Mouse (Mus musculus): ENCODE measurements at regions not wholly inside any gene's neighbourhood (a gene's known extent, or its start where the extent isn't known, plus 50 kb on each side); places are given as distances from the start of the nearest gene placed in this dataset.

DNA sequence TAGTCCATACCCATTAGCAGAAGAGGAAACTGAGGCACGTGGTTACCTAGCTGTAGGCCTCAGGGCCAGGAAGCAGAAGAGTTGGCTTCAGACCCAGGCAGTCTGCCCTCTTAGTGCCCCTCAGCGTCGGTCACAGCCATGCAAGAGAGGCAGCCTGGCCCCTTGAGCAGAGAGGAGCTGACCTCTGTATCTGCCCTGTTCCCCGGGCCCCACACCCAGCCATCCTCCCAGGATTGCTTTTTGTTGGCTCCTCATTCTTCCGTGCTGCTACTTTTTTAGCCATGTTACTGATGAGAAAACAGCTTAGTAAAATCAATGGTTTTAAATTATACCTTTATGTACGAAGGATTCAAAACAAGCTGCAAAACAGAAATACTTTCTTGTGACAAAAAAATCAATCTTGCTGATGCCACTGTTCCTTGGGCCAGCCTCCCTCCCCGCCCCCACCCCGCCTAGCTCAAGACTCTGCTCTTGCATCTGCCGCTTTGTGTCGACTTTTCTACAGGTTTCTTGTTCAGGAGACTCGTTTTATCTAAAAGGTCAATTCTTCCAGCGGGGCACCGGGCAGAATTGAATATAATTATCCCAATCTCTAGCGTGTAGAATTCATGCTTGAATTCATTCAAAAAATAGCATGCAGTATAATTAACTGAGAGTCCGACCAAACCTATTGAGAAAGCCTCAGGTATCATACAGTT, 70.8 kb downstream of the Sall1 start:
- no peak for DNase-seq

DNA sequence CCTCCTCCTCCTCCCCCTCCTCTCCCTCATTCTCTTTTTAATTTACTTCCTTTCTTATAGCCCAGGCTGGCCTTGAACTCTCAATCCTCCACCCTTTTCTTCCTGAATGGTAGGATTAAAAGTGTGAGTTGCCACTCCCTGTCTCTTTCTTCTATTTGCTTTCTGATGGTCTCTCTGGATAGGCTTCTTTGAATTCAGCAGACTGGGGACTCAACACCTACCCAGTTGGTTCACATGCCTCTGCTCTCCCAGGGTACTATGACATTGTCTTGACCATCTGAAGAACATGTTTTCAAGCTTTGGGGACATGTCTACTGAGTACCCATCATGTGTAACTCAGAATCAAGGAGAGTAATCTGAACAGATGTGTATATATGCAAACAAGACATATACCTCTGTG, 85.1 kb downstream of the Sall1 start:
- DNase-seq, result no peak

DNA sequence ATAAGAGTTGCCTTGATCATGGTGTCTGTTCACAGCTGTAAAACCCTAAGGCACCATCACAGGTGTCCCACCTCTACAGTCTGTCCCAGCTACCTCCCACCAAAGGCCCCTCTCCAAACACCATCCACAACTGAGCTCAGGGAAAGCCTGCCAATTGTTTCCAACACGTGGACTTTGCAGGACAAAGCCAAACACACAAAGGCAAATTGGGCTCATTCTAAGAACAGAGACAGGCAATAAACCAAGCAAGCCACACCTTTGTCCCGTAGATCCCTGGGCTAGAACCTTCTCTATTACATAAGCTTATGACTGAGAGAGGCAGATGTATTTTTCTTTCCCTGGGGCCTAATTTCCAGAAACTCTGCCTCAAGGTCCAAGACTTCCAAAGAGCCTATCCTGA, 90.8 kb downstream of the Sall1 start:
- no peak for DNase-seq

DNA sequence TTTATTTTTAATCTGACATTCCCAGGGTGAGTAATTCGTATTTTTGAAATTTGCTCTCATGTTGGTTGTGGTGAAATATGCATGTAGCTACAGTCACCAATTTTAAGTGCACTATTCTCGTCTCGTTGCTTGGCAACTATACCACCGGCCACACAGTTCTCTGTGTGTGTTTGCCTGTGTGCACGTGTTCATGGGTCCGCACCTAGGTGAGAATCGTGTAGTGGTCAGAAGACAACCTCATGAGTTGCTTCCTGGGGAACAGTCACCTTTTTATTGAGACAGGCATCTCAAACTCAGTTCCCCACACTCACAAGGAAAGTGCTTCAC, 92.2 kb downstream of the Sall1 start:
- no peak for DNase-seq

DNA sequence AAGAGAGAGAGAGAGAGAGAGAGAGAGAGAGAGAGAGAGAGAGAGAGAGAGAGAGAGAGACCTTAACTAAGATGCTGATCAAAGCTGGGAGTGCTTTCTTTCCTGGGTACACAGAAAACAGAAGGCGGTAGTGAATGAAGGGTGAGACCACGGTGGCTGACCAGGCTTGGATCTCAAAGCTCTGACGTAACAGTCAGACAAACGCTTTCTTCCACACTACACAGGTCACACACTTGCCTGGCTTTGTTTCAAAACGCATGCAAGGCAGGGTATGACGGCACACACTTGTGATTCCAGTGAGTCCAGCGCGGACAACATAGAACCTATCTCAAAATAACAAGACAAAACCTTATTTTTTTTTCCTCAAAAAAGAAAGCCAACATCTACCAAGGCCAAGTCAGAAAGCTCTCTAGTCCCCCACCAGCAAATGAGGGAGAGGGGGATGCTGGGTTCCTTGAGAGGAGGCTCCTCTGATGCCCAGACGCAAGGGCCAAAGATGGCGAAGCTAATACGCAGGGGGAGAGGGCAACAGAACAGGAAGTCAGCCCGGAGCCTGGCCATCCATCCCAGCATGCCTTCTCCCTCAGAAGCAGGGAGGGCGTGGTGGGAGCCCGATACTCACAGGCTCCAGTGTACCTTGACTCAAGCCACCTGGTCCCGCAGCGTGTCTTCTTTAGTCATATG, 92.7 kb downstream of the Sall1 start:
- DNase-seq, result no peak

DNA sequence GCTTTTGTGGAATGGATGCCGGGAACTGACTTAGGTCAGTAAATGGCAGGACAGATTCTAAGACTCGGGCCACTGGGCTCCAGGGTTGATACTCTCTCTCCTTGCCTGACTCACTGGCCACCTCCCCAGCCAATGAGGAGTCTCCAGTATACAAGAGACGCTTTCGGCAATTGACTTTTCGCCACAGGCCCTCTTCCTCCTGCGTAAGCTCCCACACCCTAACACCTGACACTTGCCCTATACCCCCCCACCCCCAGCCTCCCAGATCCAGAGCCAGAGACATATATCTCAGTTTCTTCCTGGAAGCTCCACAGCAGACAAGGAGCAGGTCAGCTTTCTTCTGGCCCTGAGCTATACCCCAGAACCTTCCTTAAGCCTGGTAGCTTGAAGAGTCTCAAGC, 94.0 kb downstream of the Sall1 start:
- DNase-seq, result no peak

DNA sequence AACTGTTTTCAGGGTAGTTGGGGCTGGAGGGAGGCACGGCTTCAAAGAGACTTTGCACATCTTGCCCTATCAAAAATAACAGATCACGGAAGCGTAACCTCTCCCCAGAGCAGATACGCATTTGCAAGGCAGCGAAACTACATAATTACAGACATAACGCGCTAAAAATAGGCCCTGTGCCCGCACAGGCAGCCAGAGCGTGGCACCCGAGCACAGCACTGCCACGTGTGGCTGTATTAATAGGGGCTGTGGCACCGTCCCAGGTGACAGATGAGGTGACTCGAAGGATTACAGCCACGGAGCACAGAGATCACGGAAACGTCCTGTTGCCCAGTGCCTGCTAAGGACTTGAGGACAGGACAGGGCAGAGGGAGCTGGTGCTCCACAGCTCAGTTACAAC, 95.0 kb downstream of the Sall1 start:
- no peak for DNase-seq

DNA sequence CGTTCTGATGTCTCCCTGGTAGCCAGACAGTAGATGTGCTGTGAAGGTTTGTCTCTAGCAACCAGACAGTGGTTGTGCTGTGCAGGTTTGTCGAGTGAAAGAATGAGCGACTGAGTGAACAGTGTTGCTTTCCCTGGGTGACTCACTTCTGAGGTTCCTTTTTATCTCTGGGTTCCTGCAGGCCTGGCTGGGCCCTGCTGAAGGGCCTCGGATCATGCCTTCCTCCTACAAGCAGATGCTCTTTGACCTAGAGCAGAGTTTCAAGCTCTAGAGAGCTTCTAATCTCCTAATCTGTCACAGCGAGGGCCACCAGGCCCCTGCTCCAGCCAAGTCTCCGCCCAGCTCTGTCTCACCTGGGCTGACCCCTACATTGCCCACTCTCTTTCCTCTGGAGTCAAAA, 95.6 kb downstream of the Sall1 start:
- no peak for DNase-seq

DNA sequence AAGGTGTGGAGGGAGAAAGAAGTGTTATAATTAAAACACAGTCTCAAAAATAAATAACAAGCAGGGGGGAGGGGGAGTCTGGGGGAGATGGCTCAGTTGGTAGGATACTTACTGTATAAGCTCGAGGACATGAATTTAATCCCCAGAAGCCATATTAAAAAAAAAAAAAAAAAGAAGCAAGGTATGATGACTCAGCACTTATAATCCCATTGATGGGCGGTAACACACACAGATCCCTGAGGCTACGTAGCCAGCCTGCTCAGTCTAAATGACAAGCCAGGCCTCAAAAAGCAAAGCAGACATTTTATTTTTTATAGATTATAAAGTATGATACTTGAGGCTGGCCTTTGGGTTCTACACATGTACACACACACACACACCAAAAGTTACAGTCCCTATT, 96.6 kb downstream of the Sall1 start:
- DNase-seq, result no peak

DNA sequence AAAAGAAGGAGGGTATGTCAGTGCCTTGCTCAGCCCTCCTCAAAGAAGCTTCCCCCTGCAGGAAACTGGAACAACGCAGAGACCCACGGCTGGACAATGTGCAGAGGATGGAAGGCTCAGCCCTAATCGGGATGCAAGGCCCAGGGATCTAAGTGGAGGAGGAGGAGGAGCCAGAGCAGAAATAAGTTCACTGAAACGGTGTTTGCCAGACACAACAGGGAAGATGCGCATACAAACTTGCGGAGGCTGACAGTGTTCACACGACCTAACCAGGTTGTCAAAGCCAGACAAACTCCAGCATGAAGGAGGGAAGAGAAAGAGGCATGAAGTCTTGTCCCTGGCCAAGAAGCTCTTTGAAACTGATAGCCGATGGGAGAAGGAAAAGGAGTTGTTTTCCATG, 98.3 kb downstream of the Sall1 start:
- DNase-seq, result no peak

DNA sequence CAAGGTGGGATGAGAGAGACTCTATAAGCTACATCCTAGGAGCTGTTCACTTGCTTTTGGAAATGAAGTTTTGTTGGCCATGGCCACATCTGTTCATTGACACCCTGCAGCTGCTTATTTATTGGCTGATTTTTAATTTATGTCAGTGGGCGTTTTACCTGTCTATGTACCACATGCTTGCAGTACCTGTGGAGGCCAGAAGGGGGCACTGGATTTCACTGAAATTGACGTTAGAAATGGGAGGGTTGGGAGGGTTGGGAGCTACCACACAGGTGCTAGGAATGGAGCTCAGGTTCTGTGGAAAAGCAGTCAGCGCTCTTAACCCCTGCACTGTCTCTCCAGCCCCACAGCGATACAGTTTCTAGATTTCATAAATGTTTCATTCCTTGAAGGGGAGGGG, 99.9 kb downstream of the Sall1 start:
- peak; percentile 50 for DNase-seq

DNA sequence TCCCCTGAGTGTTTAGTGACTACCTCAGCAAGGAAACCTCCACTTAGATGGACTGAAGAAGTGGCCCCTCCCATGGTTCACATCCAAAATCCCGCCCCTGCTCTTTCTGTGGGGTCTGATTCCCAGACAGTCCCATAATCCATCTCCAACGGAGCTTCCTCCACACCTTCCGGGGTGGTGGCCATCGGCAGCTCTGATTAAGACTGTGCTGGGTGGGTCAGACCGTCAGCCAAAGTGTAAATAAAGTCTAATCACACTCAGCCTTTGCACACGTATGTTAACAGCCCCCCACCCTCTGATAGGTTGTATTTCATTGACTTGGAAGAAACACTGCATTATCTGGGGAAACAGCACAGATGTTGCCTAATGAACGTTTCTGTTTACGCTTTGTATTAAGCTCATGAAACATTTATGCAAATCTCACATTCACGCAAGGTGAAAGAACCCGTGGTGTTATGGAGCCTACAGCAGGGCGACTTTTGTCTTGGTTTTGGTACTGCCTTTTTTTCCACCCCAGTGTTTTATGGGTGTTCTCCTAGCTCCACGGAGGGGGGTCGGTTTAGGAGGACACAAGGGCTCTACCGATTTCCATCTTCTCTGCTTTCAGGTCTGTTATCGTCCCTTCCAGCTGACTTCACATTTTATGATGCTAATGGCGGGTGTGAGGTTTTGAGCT, 104.8 kb downstream of the Sall1 start:
- DNase-seq, result peak; percentile 34

DNA sequence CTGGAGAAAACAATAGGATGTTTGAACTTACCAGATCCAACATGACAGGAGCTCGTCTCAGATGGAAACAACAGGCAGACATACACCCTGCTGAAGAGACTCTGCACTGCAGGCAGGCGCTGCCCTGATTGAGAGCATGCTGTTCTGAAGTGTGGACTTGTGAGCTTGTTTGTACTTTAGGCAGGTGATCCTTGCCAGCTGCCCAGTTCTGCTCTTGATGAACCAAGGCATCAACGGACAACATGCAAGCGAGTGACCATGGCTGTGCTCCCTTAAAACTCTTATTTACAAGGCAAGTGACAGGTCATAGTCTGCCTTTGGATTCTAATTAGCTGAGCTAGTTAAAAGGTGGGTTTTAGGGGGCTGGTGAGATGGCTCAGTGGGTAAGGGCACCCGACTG, 109.3 kb downstream of the Sall1 start:
- DNase-seq, result no peak

DNA sequence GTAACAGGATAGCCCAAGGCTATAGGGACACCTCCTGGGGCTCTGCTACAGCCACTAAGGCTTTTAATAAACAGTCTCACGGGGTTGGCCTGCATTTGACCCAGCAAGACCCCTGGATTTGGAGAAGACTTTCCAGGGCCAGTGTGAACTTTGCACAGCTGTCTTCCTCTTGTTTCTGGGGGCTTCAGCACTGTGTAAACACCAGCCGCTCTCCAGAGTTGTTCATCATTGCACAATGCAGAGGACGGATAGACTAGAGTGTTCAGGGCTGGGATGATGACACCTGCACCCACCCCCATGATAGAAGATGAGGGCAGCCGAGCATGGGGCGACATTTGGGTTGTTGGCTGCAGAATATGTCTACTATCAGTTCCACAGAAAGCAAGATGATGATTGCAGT, 112.9 kb downstream of the Sall1 start:
- no peak for DNase-seq

DNA sequence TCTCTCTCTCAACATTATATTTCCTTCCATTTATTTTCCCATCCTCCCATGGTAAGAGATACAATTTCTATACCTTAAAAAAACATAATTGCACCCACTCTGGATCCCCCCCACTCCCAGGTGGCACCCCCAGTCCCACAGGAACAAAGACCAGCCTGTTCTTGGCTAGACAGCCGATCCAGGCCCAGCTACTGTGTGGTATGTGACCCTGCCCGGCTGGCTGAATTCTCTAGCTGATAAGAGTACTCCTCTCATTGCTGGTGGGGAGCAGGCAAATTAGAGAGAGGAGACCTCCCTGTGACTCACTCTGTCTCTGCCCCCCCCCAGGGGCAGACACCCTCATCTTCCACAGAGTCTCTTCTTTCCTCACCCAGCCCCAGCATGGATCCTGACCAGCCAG, 113.6 kb downstream of the Sall1 start:
- DNase-seq, result no peak

DNA sequence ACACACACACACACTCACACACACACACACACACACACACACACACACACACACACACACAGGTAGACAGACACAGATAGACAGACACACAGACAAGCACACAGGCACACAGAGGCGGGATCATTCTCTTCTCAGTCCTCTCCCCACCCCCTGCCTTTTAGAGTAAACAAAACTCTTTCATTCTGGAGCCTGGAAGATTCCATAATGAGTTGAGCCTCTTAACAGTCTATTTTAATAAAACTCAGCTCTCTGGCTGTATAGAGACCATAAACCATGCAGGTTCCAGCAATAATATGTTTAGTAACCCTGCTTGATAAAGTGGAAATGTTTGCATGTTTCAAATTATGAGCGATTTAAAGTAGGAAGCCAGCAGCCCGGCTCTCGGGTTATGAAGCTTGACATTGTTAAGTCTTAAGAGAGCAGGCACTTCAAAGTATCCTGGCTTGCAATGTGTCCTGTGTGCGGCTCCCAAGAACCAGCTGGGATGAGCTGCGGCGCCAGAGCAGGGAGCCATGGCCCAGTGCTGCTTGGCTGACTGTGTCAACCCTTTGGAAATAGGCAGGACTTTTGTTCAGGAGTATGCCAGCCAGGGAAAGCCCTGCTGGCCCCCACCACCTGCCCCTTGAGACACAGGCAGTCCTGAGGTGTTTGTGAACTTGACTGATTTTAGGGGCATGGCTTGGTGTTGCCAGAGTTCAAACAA, 115.1 kb downstream of the Sall1 start:
- peak; percentile 35 for DNase-seq

DNA sequence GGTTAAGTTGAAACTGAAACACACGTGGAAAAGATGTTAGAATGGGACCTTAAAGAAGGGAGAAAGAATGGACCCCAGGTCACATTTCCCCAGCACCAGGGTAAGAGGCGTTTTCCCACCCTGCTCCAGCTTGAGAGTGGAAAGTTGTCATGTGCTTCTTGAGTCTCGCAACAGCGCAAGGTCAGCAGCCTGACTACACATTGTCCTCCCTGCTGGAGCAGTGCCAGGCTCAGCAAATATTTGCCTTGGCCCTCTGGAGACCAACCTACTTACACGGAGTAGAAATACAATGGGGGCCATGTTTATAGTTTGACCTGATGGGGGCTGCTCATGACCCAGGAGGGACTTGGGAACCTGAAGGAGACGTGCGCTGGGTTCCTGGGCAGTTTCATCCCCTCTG, 121.1 kb downstream of the Sall1 start:
- DNase-seq, result no peak

DNA sequence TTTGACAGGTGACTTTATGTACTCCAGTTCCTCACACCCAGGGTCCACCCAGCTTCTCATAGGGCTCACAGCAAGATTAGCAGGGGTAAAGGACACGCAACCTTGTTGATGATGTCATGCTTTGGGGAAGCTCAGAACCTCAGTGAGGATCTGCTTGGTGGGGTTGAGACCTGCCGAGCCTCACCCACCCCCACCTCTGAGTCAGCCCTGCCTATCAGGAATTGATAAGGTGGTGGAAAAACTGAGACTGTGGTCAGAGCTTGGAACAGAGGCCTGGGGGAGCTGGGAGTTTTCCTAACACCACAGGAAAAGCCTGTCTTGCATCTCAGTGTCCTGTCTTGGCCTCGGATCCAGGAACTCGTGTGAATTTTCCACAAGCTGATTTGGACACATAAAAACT, 122.0 kb downstream of the Sall1 start:
- no peak for DNase-seq

DNA sequence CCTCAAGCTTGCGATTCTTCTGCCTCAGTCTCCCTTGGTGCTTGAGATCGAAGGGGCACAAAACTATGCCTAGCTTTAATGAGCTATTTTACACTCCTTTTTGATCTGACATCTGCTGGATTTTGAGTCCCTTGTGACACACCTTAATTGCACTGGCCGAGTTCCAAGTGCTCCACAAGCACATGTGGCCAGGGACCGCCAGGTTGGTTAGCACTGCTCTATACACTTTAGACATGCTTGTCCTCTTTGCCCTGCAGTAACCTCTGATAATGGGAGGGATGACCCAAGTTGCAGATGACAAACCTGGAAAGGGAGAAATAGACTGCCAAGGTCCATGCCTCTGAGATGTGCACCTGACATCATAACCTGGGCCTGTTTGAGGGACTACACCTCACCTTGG, 124.7 kb downstream of the Sall1 start:
- no peak for DNase-seq

DNA sequence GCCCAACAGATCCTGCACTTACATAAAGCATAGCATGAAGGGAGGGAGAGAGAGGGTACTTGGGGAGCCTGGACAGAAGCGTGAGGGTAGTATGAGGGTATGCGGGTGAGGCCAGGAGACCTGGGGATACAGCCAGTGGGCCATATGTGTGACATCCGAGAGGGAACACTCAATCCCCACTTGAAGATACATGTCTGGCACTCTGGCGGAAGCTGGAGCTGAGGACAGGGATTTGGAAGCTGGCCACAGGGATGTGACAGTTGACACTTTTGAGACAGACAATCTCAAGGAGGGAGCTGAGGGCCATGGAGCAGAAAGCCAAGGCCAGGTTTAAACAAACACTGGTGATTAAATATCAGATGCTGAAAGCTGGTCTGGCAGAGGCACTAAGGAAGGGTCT, 127.9 kb downstream of the Sall1 start:
- no peak for DNase-seq

DNA sequence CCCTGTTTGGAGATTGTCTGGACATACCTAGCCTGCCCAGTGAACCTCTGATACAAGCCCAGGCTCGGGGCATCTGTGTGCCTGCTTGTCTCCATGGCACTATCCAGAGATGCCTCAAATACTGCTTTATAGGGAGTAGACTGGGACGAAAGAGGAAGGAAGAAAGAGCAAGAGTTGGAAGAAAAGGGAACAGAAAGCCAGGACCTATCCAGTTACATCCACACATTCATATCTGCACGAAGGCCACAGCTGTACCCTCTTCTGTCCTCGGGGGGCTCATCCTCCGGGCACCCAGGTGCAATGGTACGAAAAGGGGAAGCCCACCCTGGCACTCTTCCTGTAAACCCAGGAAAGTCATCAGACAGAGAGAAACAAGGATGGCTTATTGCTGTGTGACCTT, 129.3 kb downstream of the Sall1 start:
- DNase-seq, result no peak

DNA sequence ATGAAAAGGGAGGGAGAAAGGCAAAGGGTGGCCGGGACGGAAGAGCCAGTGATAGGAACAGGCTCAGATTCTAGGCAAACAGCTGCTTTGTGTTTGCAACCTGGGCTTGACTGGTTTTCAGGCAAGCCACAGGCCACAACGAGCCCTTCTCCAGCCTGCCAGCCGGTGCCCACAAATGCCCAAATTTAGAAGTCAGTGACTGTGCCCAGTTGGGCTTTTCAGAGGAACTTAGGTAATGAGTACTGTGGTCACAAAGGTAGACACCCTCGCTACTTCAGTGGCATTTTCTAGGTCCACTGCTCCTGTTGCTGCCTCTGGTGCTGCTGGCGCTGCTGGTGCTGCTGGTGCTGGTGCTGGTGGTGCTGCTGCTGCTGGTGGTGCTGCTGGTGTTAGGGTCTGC, 129.8 kb downstream of the Sall1 start:
- DNase-seq, result no peak

DNA sequence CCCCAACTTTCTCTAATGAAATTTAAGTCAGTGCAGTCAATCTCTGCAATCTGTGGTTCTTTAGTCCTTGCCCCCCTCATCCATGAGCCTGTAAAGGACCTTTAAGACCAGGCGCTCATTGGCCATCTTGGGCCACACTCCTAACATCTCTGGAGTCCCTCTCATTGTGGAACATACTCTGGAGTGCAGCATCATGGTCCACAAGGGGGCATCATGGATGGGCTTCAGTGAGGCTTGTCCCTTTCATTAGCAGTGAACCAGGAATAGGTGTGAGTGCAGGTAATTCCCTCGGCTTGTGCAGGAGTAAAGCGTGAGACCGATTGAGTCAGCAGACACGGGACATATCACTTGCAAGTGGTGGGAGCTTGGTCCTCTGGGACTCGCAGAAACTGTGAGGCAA, 137.7 kb downstream of the Sall1 start:
- no peak for DNase-seq

DNA sequence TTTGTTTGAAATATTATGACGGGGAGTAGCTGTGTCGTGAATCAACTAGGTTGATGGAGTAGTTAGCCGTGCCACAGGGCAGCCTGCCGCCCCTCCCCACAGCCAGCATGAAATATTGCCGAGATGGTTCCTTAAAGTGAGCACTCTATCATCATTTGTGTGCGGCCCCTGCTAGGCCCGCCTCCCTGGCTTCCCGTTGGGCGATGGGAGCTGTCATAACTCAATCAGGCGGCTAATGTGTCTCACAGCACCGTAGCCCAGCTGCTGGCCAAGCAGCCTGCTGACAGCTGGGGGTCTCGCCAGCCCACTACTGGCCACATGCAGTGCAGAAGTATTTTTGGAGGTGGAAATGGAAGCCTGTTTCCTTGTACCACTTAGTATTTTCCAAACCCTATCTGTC, 140.9 kb downstream of the Sall1 start:
- peak; percentile 64 for DNase-seq

All from embryo, embryonic 11 days (tissue).